Mouse (Mus musculus): Measurements from ENCODE around the gene 4930590J08Rik.

DNA sequence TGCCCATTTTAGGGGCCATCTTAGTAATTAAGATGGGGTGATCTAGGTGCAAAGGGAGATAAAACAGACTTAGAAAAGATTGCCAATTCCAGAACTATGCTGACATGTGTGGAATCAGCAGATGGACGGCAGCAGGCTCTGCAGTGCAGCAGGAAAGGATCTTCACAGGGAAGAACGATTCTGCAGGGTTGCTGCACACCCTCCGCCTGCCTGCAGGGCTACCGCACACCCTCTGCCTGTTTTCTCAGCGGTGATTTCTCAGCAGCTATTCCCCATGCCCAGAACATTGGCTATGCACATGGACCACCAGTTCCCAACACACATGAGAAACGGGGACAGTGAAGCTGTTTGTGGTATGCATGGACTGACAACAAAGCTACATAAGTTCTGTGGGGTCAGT, 63.4 kb downstream of the 4930590J08Rik start:
- TF ChIP-seq CTCF (IDR thresholded peaks at IDR 0.05; ENCODE audit: control insufficient read depth, insufficient read depth, insufficient replicate concordance, low read depth, low read length) (no peak), POLR2A (IDR thresholded peaks at IDR 0.05; ENCODE audit: control insufficient read depth, low read depth, low read length) (no peak)

All from testis, adult 2 months (tissue).